Mouse (Mus musculus) embryonic fibroblast, embryonic 13.5 days (primary cell): ENCODE results near the gene Nckap5. TPM values are rescaled to one million over a fixed set of nuclear protein-coding genes. Genes with fewer than 3 reads are reported as not detected.
"Not testable (repeated sequence)": the region's sequence is repeated elsewhere in the genome, so short reads cannot be mapped to it uniquely, and the experiment has no call there.

Source experiments
- H3K27ac ChIP-seq: 2 replicates; pipeline ENCODE4 v1.5.1; 2012; ENCODE audit warnings: low read length, control low read depth, inconsistent platforms; ENCODE audit not compliant: insufficient read depth
- H3K4me1 ChIP-seq: 2 replicates; pipeline ENCODE4 v1.6.1; 2011; ENCODE audit warnings: low read length; ENCODE audit not compliant: control insufficient read depth, insufficient read depth
- H3K4me3 ChIP-seq: 2 replicates; pipeline ENCODE4 v1.5.1; 2011; ENCODE audit warnings: mild to moderate bottlenecking, control low read depth, low read length; ENCODE audit not compliant: insufficient read depth
- CTCF ChIP-seq: IDR thresholded peaks from 2 replicates; pipeline ENCODE4 v1.5.1; 2011; ENCODE audit warnings: mild to moderate bottlenecking, control low read depth, low read length, moderate library complexity, borderline replicate concordance; ENCODE audit not compliant: insufficient read depth
- POLR2A ChIP-seq: IDR thresholded peaks from 2 replicates; pipeline ENCODE4 v1.6.1; 2011; ENCODE audit warnings: low read depth, mild to moderate bottlenecking, control low read depth, low read length, moderate library complexity
- polyA plus RNA-seq: library from polyadenylated mRNA; stranded (reverse); fragments of >200 nt; gene quantifications from 2 replicates; pipeline ENCODE4 v1.2.4, GENCODE M21; 2011; ENCODE audit warnings: low read depth; ENCODE audit not compliant: missing spikeins, insufficient read length

Nckap5 gene
- polyA plus RNA-seq, 1 experiment: 1.7 TPM

GRCm38 (mm10) chr1:126123111-126123510 is 707.5 kb downstream of the Nckap5 start:
- TF ChIP-seq POLR2A (no peak), CTCF (no peak)
- H3K4me1 ChIP-seq: no peaks in the 10 kb centered on the region
- no peak overlapping the region for H3K4me3 ChIP-seq
- H3K27ac ChIP-seq: no peak overlapping the region

GRCm38 (mm10) chr1:126120506-126120905 is 710.1 kb downstream of the Nckap5 start:
- Histone ChIP-seq H3K4me1 (no peaks in the 10 kb centered on the region), H3K4me3 (no peak overlapping the region), H3K27ac (no peak overlapping the region)
- TF ChIP-seq POLR2A (no peak), CTCF (no peak)

GRCm38 (mm10) chr1:126116034-126116433 is 714.6 kb downstream of the Nckap5 start:
- TF ChIP-seq CTCF (no peak), POLR2A (no peak)
- H3K4me1 ChIP-seq: no peaks in the 10 kb centered on the region
- H3K27ac ChIP-seq: no peak overlapping the region
- no peak overlapping the region for H3K4me3 ChIP-seq

- TF ChIP-seq POLR2A (no peak), CTCF (no peak)
- H3K27ac ChIP-seq: no peak overlapping the region
- no peak overlapping the region for H3K4me3 ChIP-seq
- no peaks in the 10 kb centered on the region for H3K4me1 ChIP-seq
Observed at GRCm38 (mm10) chr1:126105673-126106256, 724.8 kb downstream of the Nckap5 start.

GRCm38 (mm10) chr1:126094346-126094745 is 736.3 kb downstream of the Nckap5 start:
- H3K27ac ChIP-seq: no peak overlapping the region
- no peak overlapping the region for H3K4me3 ChIP-seq
- TF ChIP-seq CTCF: no peak
- no peak for TF ChIP-seq POLR2A
- no peaks in the 10 kb centered on the region for H3K4me1 ChIP-seq

- not testable (repeated sequence) for H3K4me1 ChIP-seq, H3K27ac ChIP-seq
Observed at GRCm38 (mm10) chr1:126091979-126092378, 738.6 kb downstream of the Nckap5 start.

GRCm38 (mm10) chr1:126087181-126087580 is 743.4 kb downstream of the Nckap5 start:
- no peaks in the 10 kb centered on the region for H3K4me1 ChIP-seq
- H3K4me3 ChIP-seq: no peak overlapping the region
- TF ChIP-seq POLR2A (no peak), CTCF (no peak)
- no peak overlapping the region for H3K27ac ChIP-seq

More at GRCm38 (mm10) chr1:126091979-126092378, 738.6 kb downstream of the Nckap5 start:
- H3K4me3 ChIP-seq: not testable (repeated sequence)

GRCm38 (mm10) chr1:126076312-126076711 is 754.3 kb downstream of the Nckap5 start:
- Histone ChIP-seq H3K4me1 (no peaks in the 10 kb centered on the region), H3K27ac (no peak overlapping the region), H3K4me3 (no peak overlapping the region)
- TF ChIP-seq POLR2A: no peak
- no peak for TF ChIP-seq CTCF

GRCm38 (mm10) chr1:126070861-126071260 is 759.7 kb downstream of the Nckap5 start:
- Histone ChIP-seq H3K27ac (no peak overlapping the region), H3K4me1 (no peaks in the 10 kb centered on the region), H3K4me3 (no peak overlapping the region)
- TF ChIP-seq POLR2A: no peak
- no peak for TF ChIP-seq CTCF

GRCm38 (mm10) chr1:126051491-126051890 is 779.1 kb downstream of the Nckap5 start:
- no peak for TF ChIP-seq CTCF
- TF ChIP-seq POLR2A: no peak
- Histone ChIP-seq H3K4me1 (no peaks in the 10 kb centered on the region), H3K27ac (no peak overlapping the region), H3K4me3 (no peak overlapping the region)

- H3K4me1 ChIP-seq: no peaks in the 10 kb centered on the region
- no peak overlapping the region for H3K27ac ChIP-seq
- H3K4me3 ChIP-seq: no peak overlapping the region
- TF ChIP-seq POLR2A (no peak), CTCF (no peak)
Observed at GRCm38 (mm10) chr1:126042886-126043285, 787.7 kb downstream of the Nckap5 start.
